Mouse (Mus musculus) olfactory bulb, adult 2 months (tissue): ENCODE data around the gene B3gnt8.

Source experiments
- CTCF ChIP-seq: fragments of 200-500 bp; IDR thresholded peaks from 2 replicates; pipeline ENCODE4 v1.5.1; 2012; ENCODE audit warnings: low read depth, mild to moderate bottlenecking, low read length, moderate library complexity; ENCODE audit not compliant: insufficient read depth
- POLR2A ChIP-seq: fragments of 200-500 bp; IDR thresholded peaks from 2 replicates; pipeline ENCODE4 v1.6.1; 2012; ENCODE audit warnings: mild to moderate bottlenecking, low read depth, low read length, moderate library complexity; ENCODE audit not compliant: insufficient read depth

- TF ChIP-seq CTCF (no peak), POLR2A (no peak)
These were observed 13.3 kb downstream of the B3gnt8 start for GRCm38 (mm10) chr7:25639754-25640153.
